Mouse (Mus musculus): Measurements from ENCODE around the gene Dclk3.

- TF ChIP-seq CTCF (IDR thresholded peaks at IDR 0.05; ENCODE audit: borderline replicate concordance, insufficient read depth, low read depth, low read length) (no peak), POLR2A (IDR thresholded peaks at IDR 0.05; ENCODE audit: borderline replicate concordance, insufficient read depth, low read length) (no peak)
Observed at GRCm38 (mm10) chr9:111438904-111439835, at the start of gene Dclk3.
